Mouse (Mus musculus) liver, embryonic 14.5 days (tissue): ENCODE results near the gene Hrct1.

Experiments used
- CTCF ChIP-seq: IDR thresholded peaks from 2 replicates; pipeline ENCODE4 v1.5.1; 2016; ENCODE audit warnings: antibody characterized with exemption, low read depth, control low read depth
- EP300 ChIP-seq: IDR thresholded peaks from 2 replicates; pipeline ENCODE4 v1.6.1; 2016; ENCODE audit warnings: antibody characterized with exemption, low read depth

GRCm38 (mm10) chr4:43757213-43757612 lies 30.2 kb downstream of the Hrct1 start:
- TF ChIP-seq CTCF: no peak
- no peak for TF ChIP-seq EP300
